Mouse (Mus musculus) kidney, embryonic 15.5 days (tissue): ENCODE data around the gene Gpatch2l. TPM values are rescaled to one million over a fixed set of nuclear protein-coding genes. Genes with fewer than 3 reads are reported as not detected.

ENCODE experiments used
- ATAC-seq: fragments of 200-750 bp; cut with Nextera tagmentation; replicated peaks from 2 replicates; pipeline ENCODE4 v1.8.0; 2017; ENCODE audit warnings: moderate TSS enrichment; ENCODE audit not compliant: low FRiP score
- H3K27ac ChIP-seq: fragments of 300-500 bp; sonication (generic); 2 replicates; pipeline ENCODE4 v1.5.1; 2015; ENCODE audit warnings: mild to moderate bottlenecking, inconsistent platforms
- H3K27me3 ChIP-seq: fragments of 300-500 bp; sonication (generic); 2 replicates; pipeline ENCODE4 v1.6.1; 2015; ENCODE audit warnings: inconsistent platforms
- H3K36me3 ChIP-seq: fragments of 300-500 bp; sonication (generic); 2 replicates; pipeline ENCODE4 v1.6.1; 2015; ENCODE audit warnings: inconsistent platforms
- H3K4me1 ChIP-seq: fragments of 300-500 bp; sonication (generic); 2 replicates; pipeline ENCODE4 v1.6.1; 2015; ENCODE audit warnings: inconsistent platforms
- H3K4me2 ChIP-seq: fragments of 300-500 bp; sonication (generic); 2 replicates; pipeline ENCODE4 v1.6.1; 2015; ENCODE audit warnings: moderate library complexity, mild to moderate bottlenecking, inconsistent platforms
- H3K4me3 ChIP-seq: fragments of 300-500 bp; sonication (generic); replicated peaks from 2 replicates; pipeline ENCODE4 v1.5.1; 2015; ENCODE audit warnings: mild to moderate bottlenecking, inconsistent platforms
- H3K9ac ChIP-seq: fragments of 300-500 bp; sonication (generic); 2 replicates; pipeline ENCODE4 v1.6.1; 2015; ENCODE audit warnings: mild to moderate bottlenecking, inconsistent platforms
- H3K9me3 ChIP-seq: fragments of 300-500 bp; sonication (generic); replicated peaks from 2 replicates; pipeline ENCODE4 v1.6.1; 2016; ENCODE audit warnings: inconsistent platforms
- WGBS: fragments of 180-500 bp; shearing (Covaris S2); methylation state at CpG from one replicate; pipeline ENCODE4 v1.1.7; 2015; ENCODE audit warnings: mixed read lengths; 5-methylcytosine and 5-hydroxymethylcytosine counted together
- polyA plus RNA-seq: library from polyadenylated mRNA; unstranded; fragments of >200 nt; fragmentation: Nextera tagmentation; extraction: Ambion mirVana; gene quantifications from 2 replicates; pipeline ENCODE4 v1.2.1, GENCODE M21; 2015

Gene Gpatch2l
- polyA plus RNA-seq, 1 experiment from 2014 or later, result 14.6 TPM

GRCm38 (mm10) chr12:86297450-86297849 lies 55.8 kb downstream of the Gpatch2l start:
- Histone ChIP-seq H3K4me1 (no peaks in the 10 kb centered on the region), H3K9ac (no peak overlapping the region), H3K4me3 (no peak overlapping the region), H3K36me3 (no peaks in the 10 kb centered on the region), H3K27ac (no peak overlapping the region), H3K4me2 (no peak overlapping the region), H3K9me3 (no peaks in the 10 kb centered on the region), H3K27me3 (no peaks in the 10 kb centered on the region)
- WGBS, result 82% methylated on average over 10 of the region's 10 CpGs
- no peak for ATAC-seq

DNA sequence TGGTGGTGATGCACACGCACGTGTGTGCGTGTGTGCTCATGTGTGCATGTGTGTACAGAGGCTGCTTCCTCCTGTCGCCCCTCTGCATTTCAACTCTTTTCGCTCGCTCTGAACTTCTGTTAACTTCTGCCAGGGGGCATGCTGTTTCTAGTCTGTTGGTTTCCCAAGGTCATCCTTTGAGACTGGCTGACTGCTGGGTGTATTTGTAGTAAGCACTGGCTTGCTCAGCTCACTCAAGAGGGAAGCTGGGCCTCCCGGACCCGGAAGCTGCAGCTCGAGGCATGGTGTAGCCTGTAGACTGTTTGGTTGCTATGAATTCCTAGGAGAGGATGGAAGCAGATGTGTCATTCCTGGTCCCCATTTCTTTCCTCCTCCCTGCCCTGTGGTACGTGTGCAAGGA lies 61.3 kb downstream of the Gpatch2l start:
- Histone ChIP-seq H3K36me3 (no peaks in the 10 kb centered on the region), H3K27ac (no peak overlapping the region), H3K4me3 (no peak overlapping the region), H3K27me3 (no peaks in the 10 kb centered on the region), H3K9me3 (no peaks in the 10 kb centered on the region), H3K4me1 (peaks cover 9% of the 10 kb centered on the region), H3K9ac (no peak overlapping the region), H3K4me2 (no peak overlapping the region)
- no peak for ATAC-seq
- 85% methylated on average over 10 of the region's 10 CpGs for WGBS

- H3K4me3 ChIP-seq, result peak overlapping the region; percentile 34
Observed at GRCm38 (mm10) chr12:86305045-86305444, 63.4 kb downstream of the Gpatch2l start.

GRCm38 (mm10) chr12:86305635-86306243 lies 64.1 kb downstream of the Gpatch2l start:
- peak; percentile 46 for ATAC-seq

More at GRCm38 (mm10) chr12:86305045-86305444, 63.4 kb downstream of the Gpatch2l start:
- Histone ChIP-seq H3K9me3 (no peaks in the 10 kb centered on the region), H3K4me1 (peaks cover 9% of the 10 kb centered on the region), H3K27ac (no peak overlapping the region), H3K36me3 (no peaks in the 10 kb centered on the region), H3K9ac (0 out of 2 replicates have a peak overlapping the region, but pooled peaks have one; percentile 22), H3K4me2 (peak overlapping the region; percentile 56), H3K27me3 (no peaks in the 10 kb centered on the region)
- 39% methylated on average over 7 of the region's 7 CpGs for WGBS
- ATAC-seq, result 0 out of 2 replicates have a peak, but pooled peaks have one; percentile 12

GRCm38 (mm10) chr12:86309474-86309873 lies 67.8 kb downstream of the Gpatch2l start:
- H3K4me3 ChIP-seq, result no peak overlapping the region
- no peak overlapping the region for H3K9ac ChIP-seq
- H3K27me3 ChIP-seq, result no peaks in the 10 kb centered on the region
- H3K9me3 ChIP-seq, result no peaks in the 10 kb centered on the region
- WGBS, result 64% methylated on average over 10 of the region's 10 CpGs
- ATAC-seq, result no peak
- no peaks in the 10 kb centered on the region for H3K36me3 ChIP-seq
- peaks cover 9% of the 10 kb centered on the region for H3K4me1 ChIP-seq
- no peak overlapping the region for H3K27ac ChIP-seq
- no peak overlapping the region for H3K4me2 ChIP-seq

More at GRCm38 (mm10) chr12:86305635-86306243, 64.1 kb downstream of the Gpatch2l start:
- Histone ChIP-seq H3K4me3 (peak overlapping the region; percentile 34), H3K4me1 (peaks cover 9% of the 10 kb centered on the region), H3K27ac (no peak overlapping the region), H3K4me2 (peak overlapping the region; percentile 56), H3K36me3 (no peaks in the 10 kb centered on the region), H3K9ac (peak overlapping the region; percentile 22; the same call in 1 of the 2 replicates), H3K9me3 (no peaks in the 10 kb centered on the region), H3K27me3 (no peaks in the 10 kb centered on the region)
- WGBS, result 15% methylated on average over 15 of the region's 15 CpGs

GRCm38 (mm10) chr12:86309902-86310301 lies 68.2 kb downstream of the Gpatch2l start:
- peaks cover 8% of the 10 kb centered on the region for H3K4me1 ChIP-seq
- H3K9ac ChIP-seq, result no peak overlapping the region
- H3K4me3 ChIP-seq, result no peak overlapping the region
- 79% methylated on average over 4 of the region's 4 CpGs for WGBS
- no peaks in the 10 kb centered on the region for H3K9me3 ChIP-seq
- H3K27me3 ChIP-seq, result no peaks in the 10 kb centered on the region
- no peak overlapping the region for H3K27ac ChIP-seq
- ATAC-seq, result no peak
- no peaks in the 10 kb centered on the region for H3K36me3 ChIP-seq
- no peak overlapping the region for H3K4me2 ChIP-seq

- WGBS, result 8% methylated on average over 12 of the region's 12 CpGs
- Histone ChIP-seq H3K9me3 (no peaks in the 10 kb centered on the region), H3K36me3 (no peaks in the 10 kb centered on the region), H3K27me3 (peaks cover 10% of the 10 kb centered on the region), H3K4me3 (peak overlapping the region; percentile 10), H3K27ac (no peak overlapping the region), H3K9ac (no peak overlapping the region), H3K4me2 (peak overlapping the region; percentile 38), H3K4me1 (peaks cover 15% of the 10 kb centered on the region)
- ATAC-seq, result 0 out of 2 replicates have a peak, but pooled peaks have one; percentile 15
Observed at GRCm38 (mm10) chr12:86320629-86321028, 79.0 kb downstream of the Gpatch2l start.

GRCm38 (mm10) chr12:86324297-86324696 lies 82.6 kb downstream of the Gpatch2l start:
- Histone ChIP-seq H3K4me3 (no peak overlapping the region), H3K27me3 (peaks cover 6% of the 10 kb centered on the region), H3K9me3 (no peaks in the 10 kb centered on the region), H3K9ac (no peak overlapping the region), H3K36me3 (no peaks in the 10 kb centered on the region), H3K4me2 (no peak overlapping the region), H3K27ac (no peak overlapping the region), H3K4me1 (peaks cover 15% of the 10 kb centered on the region)
- WGBS, result 16% methylated on average over 3 of the region's 3 CpGs
- ATAC-seq, result no peak

DNA sequence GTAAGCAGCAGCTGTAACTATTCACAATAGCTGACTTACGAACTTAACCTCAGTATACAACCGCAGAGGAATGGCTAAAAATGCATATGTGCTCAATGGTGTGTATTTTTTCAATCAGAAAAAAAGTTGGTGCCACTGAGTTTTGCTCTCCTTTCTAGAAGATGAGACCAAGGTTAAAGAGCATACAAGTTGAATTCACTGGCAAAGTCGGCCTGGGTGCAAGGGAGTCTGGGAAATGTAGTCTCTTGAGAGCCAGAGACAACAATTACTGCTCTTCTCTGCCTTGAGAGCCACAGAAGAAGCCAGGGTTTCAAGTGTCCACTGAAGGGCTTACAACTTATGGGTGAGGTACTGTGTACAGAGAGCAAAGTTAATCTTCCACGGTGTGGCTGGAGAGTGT lies 88.2 kb downstream of the Gpatch2l start:
- Histone ChIP-seq H3K27ac (no peak overlapping the region), H3K9ac (no peak overlapping the region), H3K36me3 (no peaks in the 10 kb centered on the region), H3K4me1 (no peaks in the 10 kb centered on the region), H3K27me3 (no peaks in the 10 kb centered on the region), H3K4me3 (no peak overlapping the region), H3K4me2 (no peak overlapping the region), H3K9me3 (no peaks in the 10 kb centered on the region)
- no peak for ATAC-seq
- 56% methylated on average over 4 of the region's 4 CpGs for WGBS

GRCm38 (mm10) chr12:86330684-86331083 lies 89.0 kb downstream of the Gpatch2l start:
- Histone ChIP-seq H3K4me1 (no peaks in the 10 kb centered on the region), H3K27me3 (no peaks in the 10 kb centered on the region), H3K9me3 (no peaks in the 10 kb centered on the region), H3K36me3 (no peaks in the 10 kb centered on the region), H3K9ac (no peak overlapping the region), H3K27ac (no peak overlapping the region), H3K4me2 (no peak overlapping the region), H3K4me3 (no peak overlapping the region)
- WGBS, result 89% methylated on average over 9 of the region's 9 CpGs
- no peak for ATAC-seq

DNA sequence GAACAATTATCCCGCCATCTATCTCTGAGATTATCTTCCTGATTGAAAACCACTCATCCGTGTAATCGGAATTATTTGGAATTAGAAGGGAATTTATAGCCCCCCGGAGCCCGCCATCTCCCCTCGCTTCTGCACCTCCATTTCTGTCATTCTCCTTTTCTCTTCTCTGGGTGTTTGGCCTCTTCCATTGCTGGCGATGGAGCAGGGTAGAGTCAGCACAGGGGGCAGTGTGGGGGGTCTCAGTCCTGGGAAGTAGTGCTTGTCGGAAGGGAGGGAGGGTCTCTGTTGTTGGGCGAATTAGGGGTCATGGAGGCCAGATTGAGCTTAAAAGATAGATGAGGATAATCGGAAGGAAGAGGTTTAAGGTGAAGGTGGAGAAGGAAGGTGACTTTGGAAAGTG lies 89.6 kb downstream of the Gpatch2l start:
- no peak overlapping the region for H3K9ac ChIP-seq
- H3K27me3 ChIP-seq, result no peaks in the 10 kb centered on the region
- H3K4me1 ChIP-seq, result no peaks in the 10 kb centered on the region
- WGBS, result 82% methylated on average over 10 of the region's 10 CpGs
- H3K9me3 ChIP-seq, result no peaks in the 10 kb centered on the region
- no peaks in the 10 kb centered on the region for H3K36me3 ChIP-seq
- no peak overlapping the region for H3K4me2 ChIP-seq
- no peak overlapping the region for H3K4me3 ChIP-seq
- no peak overlapping the region for H3K27ac ChIP-seq
- ATAC-seq, result no peak

GRCm38 (mm10) chr12:86336209-86336608 lies 94.6 kb downstream of the Gpatch2l start:
- Histone ChIP-seq H3K9ac (no peak overlapping the region), H3K4me1 (0 out of 2 replicates have a peak, but pooled peaks cover 3% of the 10 kb centered on the region), H3K4me3 (no peak overlapping the region), H3K27me3 (no peaks in the 10 kb centered on the region), H3K27ac (no peak overlapping the region), H3K4me2 (no peak overlapping the region), H3K36me3 (no peaks in the 10 kb centered on the region), H3K9me3 (no peaks in the 10 kb centered on the region)
- WGBS, result 91% methylated on average over 3 of the region's 3 CpGs
- ATAC-seq, result no peak

DNA sequence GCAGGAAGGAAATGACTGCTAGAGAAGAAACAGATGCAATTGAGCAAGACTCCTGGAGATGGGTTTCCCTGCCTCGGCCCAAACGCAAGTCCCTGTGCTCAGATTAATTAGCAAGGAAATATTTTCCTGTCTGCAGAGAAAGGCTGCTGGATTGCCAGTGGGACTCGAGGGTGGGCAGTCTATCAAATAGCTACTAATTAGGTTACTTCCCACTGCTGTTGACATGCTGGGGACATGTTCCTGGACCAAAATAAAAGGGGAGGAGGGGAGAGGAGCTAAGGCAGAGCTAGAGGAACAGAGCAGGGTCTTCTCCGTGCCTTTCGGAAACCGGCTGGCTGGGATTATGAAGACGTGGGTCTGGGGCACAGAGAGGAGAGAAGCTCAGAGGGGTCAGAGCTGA lies 95.2 kb downstream of the Gpatch2l start:
- Histone ChIP-seq H3K27ac (no peak overlapping the region), H3K4me2 (no peak overlapping the region), H3K27me3 (no peaks in the 10 kb centered on the region), H3K9ac (no peak overlapping the region), H3K36me3 (no peaks in the 10 kb centered on the region), H3K9me3 (no peaks in the 10 kb centered on the region), H3K4me3 (no peak overlapping the region), H3K4me1 (0 out of 2 replicates have a peak, but pooled peaks cover 3% of the 10 kb centered on the region)
- WGBS, result 43% methylated on average over 7 of the region's 7 CpGs
- ATAC-seq, result no peak
